ENCODE assay signal across 17 mouse cellular contexts in the genomic region with DNA sequence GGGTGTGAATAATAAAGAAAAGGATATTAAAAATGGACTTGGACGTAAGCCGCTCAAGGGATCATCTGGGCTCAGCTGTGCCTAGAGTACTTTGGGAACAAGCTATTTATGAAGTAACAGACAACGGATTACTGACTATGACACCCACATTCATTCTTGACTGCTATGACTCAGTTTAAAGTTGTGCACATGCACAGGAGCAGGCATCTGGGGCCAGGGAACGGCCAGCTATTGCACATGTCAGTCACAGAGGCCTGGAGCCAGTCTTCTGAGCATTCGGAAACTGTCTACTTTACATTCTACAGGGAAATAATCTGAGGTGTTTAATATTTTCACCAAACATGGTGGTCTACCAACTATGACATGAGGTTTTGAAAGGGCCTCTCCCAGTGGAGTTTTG.
"Had no signal": no experiment of that assay in that cellular context is flagged by ENCODE, and none has a peak within 500 bp of the region (broad histone marks: within the 10 kb centered on the region; RNA-seq: fewer than 3 reads in every experiment).

No protein-coding gene starts in this region.

- H3K4me1 ChIP-seq: midbrain, embryonic 10.5 days; midbrain, embryonic 12.5 days; neural tube, embryonic 13.5 days; neural tube, embryonic 15.5 days had no signal

- H3K36me3 ChIP-seq: midbrain, embryonic 10.5 days; midbrain, embryonic 12.5 days; neural tube, embryonic 13.5 days; neural tube, embryonic 15.5 days had no signal

- H3K4me3 ChIP-seq: midbrain, embryonic 10.5 days; midbrain, embryonic 12.5 days; myocyte; neural tube, embryonic 13.5 days; neural tube, embryonic 15.5 days had no signal

- H3K27me3 ChIP-seq: midbrain, embryonic 12.5 days; neural tube, embryonic 13.5 days; neural tube, embryonic 15.5 days had no signal

- H3K9me3 ChIP-seq: midbrain, embryonic 10.5 days; midbrain, embryonic 12.5 days; neural tube, embryonic 13.5 days; neural tube, embryonic 15.5 days had no signal

- DNase-seq: lung, embryonic 14.5 days; lung, postnatal 10 days; lung, postnatal 4 days; midbrain, embryonic 14.5 days; retina, postnatal 1 day; right cerebral cortex, adult 18-20 months; right cerebral cortex, postnatal 25 days; right cerebral cortex, postnatal 4 days; spleen, adult 18-20 months; thymus, adult 18-20 months; thymus, postnatal 14 days; thymus, postnatal 36 days had no signal

- H3K27ac ChIP-seq: midbrain, embryonic 10.5 days; midbrain, embryonic 12.5 days; neural tube, embryonic 13.5 days; neural tube, embryonic 15.5 days had no signal
